Mouse (Mus musculus): ENCODE measurements around the gene Nmnat1. TPM values are rescaled to one million over a fixed set of nuclear protein-coding genes. Genes with fewer than 3 reads are reported as not detected.
A peak's percentile ranks its signal among the peaks of the same experiment; 100 is the strongest.

The Nmnat1 gene
- polyA plus RNA-seq, 1 experiment, result 22.9 TPM

- no peaks in the 10 kb centered on the region for H3K4me1 ChIP-seq (replicated peaks; ENCODE audit: control insufficient read depth, insufficient read depth, low read length)
- 60% methylated on average over 2 of the region's 2 CpGs for WGBS
- no peak overlapping the region for H3K4me3 ChIP-seq (ENCODE audit: control insufficient read depth, insufficient read depth, low read length)
- H3K27me3 ChIP-seq (ENCODE audit: control insufficient read depth, insufficient read depth, low read length), result no peaks in the 10 kb centered on the region
- H3K27ac ChIP-seq (ENCODE audit: control insufficient read depth, insufficient read depth, low read length), result no peak overlapping the region
- no peak for TF ChIP-seq POLR2A (IDR thresholded peaks at IDR 0.05; ENCODE audit: control insufficient read depth, extremely low read depth, insufficient read depth, low read length, poor library complexity)
- no peak for TF ChIP-seq CTCF (IDR thresholded peaks at IDR 0.05; ENCODE audit: borderline replicate concordance, control insufficient read depth, extremely low read depth, insufficient read depth, low read length, poor library complexity)
- DNase-seq, result no peak
- H3K36me3 ChIP-seq (ENCODE audit: control insufficient read depth, insufficient read depth, low read length), result peaks cover 74% of the 10 kb centered on the region
These were observed 11.6 kb upstream of the Nmnat1 start for GRCm38 (mm10) chr4:149496612-149497011.

GRCm38 (mm10) chr4:149491151-149491550 lies 6.1 kb upstream of the Nmnat1 start:
- no peak for DNase-seq
- Histone ChIP-seq H3K4me3 (ENCODE audit: control insufficient read depth, insufficient read depth, low read length) (no peak overlapping the region), H3K4me1 (replicated peaks; ENCODE audit: control insufficient read depth, insufficient read depth, low read length) (no peaks in the 10 kb centered on the region), H3K36me3 (ENCODE audit: control insufficient read depth, insufficient read depth, low read length) (peaks cover 69% of the 10 kb centered on the region), H3K27ac (ENCODE audit: control insufficient read depth, insufficient read depth, low read length) (no peak overlapping the region), H3K27me3 (ENCODE audit: control insufficient read depth, insufficient read depth, low read length) (no peaks in the 10 kb centered on the region)
- TF ChIP-seq CTCF (IDR thresholded peaks at IDR 0.05; ENCODE audit: borderline replicate concordance, control insufficient read depth, extremely low read depth, insufficient read depth, low read length, poor library complexity) (no peak), POLR2A (IDR thresholded peaks at IDR 0.05; ENCODE audit: control insufficient read depth, extremely low read depth, insufficient read depth, low read length, poor library complexity) (no peak)
- WGBS, result over 99% methylated on average over 3 of the region's 3 CpGs

- no peak for TF ChIP-seq CTCF (IDR thresholded peaks at IDR 0.05; ENCODE audit: borderline replicate concordance, control insufficient read depth, extremely low read depth, insufficient read depth, low read length, poor library complexity)
- Histone ChIP-seq H3K27me3 (ENCODE audit: control insufficient read depth, insufficient read depth, low read length) (no peaks in the 10 kb centered on the region), H3K36me3 (ENCODE audit: control insufficient read depth, insufficient read depth, low read length) (peaks cover 55% of the 10 kb centered on the region), H3K27ac (ENCODE audit: control insufficient read depth, insufficient read depth, low read length) (no peak overlapping the region), H3K4me1 (replicated peaks; ENCODE audit: control insufficient read depth, insufficient read depth, low read length) (peaks cover 3% of the 10 kb centered on the region), H3K4me3 (ENCODE audit: control insufficient read depth, insufficient read depth, low read length) (no peak overlapping the region)
- no peak for DNase-seq
- 97% methylated on average over 14 of the region's 14 CpGs for WGBS
These were observed 4.6 kb upstream of the Nmnat1 start for GRCm38 (mm10) chr4:149489415-149490240.

GRCm38 (mm10) chr4:149487729-149488128 lies 2.7 kb upstream of the Nmnat1 start:
- Histone ChIP-seq H3K27ac (ENCODE audit: control insufficient read depth, insufficient read depth, low read length) (no peak overlapping the region), H3K4me3 (ENCODE audit: control insufficient read depth, insufficient read depth, low read length) (no peak overlapping the region), H3K27me3 (ENCODE audit: control insufficient read depth, insufficient read depth, low read length) (no peaks in the 10 kb centered on the region), H3K4me1 (replicated peaks; ENCODE audit: control insufficient read depth, insufficient read depth, low read length) (peaks cover 9% of the 10 kb centered on the region), H3K36me3 (ENCODE audit: control insufficient read depth, insufficient read depth, low read length) (peaks cover 36% of the 10 kb centered on the region)
- DNase-seq, result no peak
- TF ChIP-seq POLR2A (IDR thresholded peaks at IDR 0.05; ENCODE audit: control insufficient read depth, extremely low read depth, insufficient read depth, low read length, poor library complexity), result no peak
- TF ChIP-seq CTCF (IDR thresholded peaks at IDR 0.05; ENCODE audit: borderline replicate concordance, control insufficient read depth, extremely low read depth, insufficient read depth, low read length, poor library complexity), result no peak
- 97% methylated on average over 12 of the region's 12 CpGs for WGBS

- TF ChIP-seq CTCF (IDR thresholded peaks at IDR 0.05; ENCODE audit: borderline replicate concordance, control insufficient read depth, extremely low read depth, insufficient read depth, low read length, poor library complexity) (no peak), POLR2A (IDR thresholded peaks at IDR 0.05; ENCODE audit: control insufficient read depth, extremely low read depth, insufficient read depth, low read length, poor library complexity) (no peak)
- peak; percentile 39 for DNase-seq
- H3K27me3 ChIP-seq (ENCODE audit: control insufficient read depth, insufficient read depth, low read length), result no peaks in the 10 kb centered on the region
- H3K4me3 ChIP-seq (ENCODE audit: control insufficient read depth, insufficient read depth, low read length), result peak overlapping the region; percentile 88
- H3K4me1 ChIP-seq (replicated peaks; ENCODE audit: control insufficient read depth, insufficient read depth, low read length), result peaks cover 9% of the 10 kb centered on the region
- H3K27ac ChIP-seq (ENCODE audit: control insufficient read depth, insufficient read depth, low read length), result peak overlapping the region; percentile 74
- WGBS, result under 1% methylated on average over 10 of the region's 10 CpGs
- H3K36me3 ChIP-seq (ENCODE audit: control insufficient read depth, insufficient read depth, low read length), result peaks cover 29% of the 10 kb centered on the region
These were observed 814 bp upstream of the Nmnat1 start for GRCm38 (mm10) chr4:149485825-149486206.

GRCm38 (mm10) chr4:149484566-149484965 lies 436 bp downstream of the Nmnat1 start:
- Histone ChIP-seq H3K27me3 (ENCODE audit: control insufficient read depth, insufficient read depth, low read length) (no peaks in the 10 kb centered on the region), H3K27ac (ENCODE audit: control insufficient read depth, insufficient read depth, low read length) (no peak overlapping the region), H3K36me3 (ENCODE audit: control insufficient read depth, insufficient read depth, low read length) (peaks cover 21% of the 10 kb centered on the region), H3K4me3 (ENCODE audit: control insufficient read depth, insufficient read depth, low read length) (peak overlapping the region; percentile 88), H3K4me1 (replicated peaks; ENCODE audit: control insufficient read depth, insufficient read depth, low read length) (peaks cover 9% of the 10 kb centered on the region)
- WGBS, result 65% methylated on average over 3 of the region's 3 CpGs
- TF ChIP-seq CTCF (IDR thresholded peaks at IDR 0.05; ENCODE audit: borderline replicate concordance, control insufficient read depth, extremely low read depth, insufficient read depth, low read length, poor library complexity), result no peak; the same call in 1 of the 2 replicates
- no peak for TF ChIP-seq POLR2A (IDR thresholded peaks at IDR 0.05; ENCODE audit: control insufficient read depth, extremely low read depth, insufficient read depth, low read length, poor library complexity)
- no peak for DNase-seq
